Mouse (Mus musculus): ENCODE measurements around the gene Trappc3l.

GRCm38 (mm10) chr10:34150454-34150853 is 113.1 kb downstream of the Trappc3l start:
- TF ChIP-seq CTCF (IDR thresholded peaks at IDR 0.05; ENCODE audit: low read depth, low read length): no peak
- no peak for TF ChIP-seq EP300 (IDR thresholded peaks at IDR 0.05; ENCODE audit: insufficient read depth, low read depth, low read length)

Measured in ES-Bruce4 (cell line).